Mouse (Mus musculus) cerebellum, adult 2 months (tissue): ENCODE measurements around the gene Il31ra.

Source experiments
- CTCF ChIP-seq: fragments of 200-500 bp; IDR thresholded peaks from 2 replicates; pipeline ENCODE4 v1.5.1; 2011; ENCODE audit warnings: low read depth, mild to moderate bottlenecking, control low read depth, low read length, moderate library complexity, borderline replicate concordance; ENCODE audit not compliant: insufficient read depth
- POLR2A ChIP-seq: fragments of 200-500 bp; IDR thresholded peaks from 2 replicates; pipeline ENCODE4 v1.6.1; 2011; ENCODE audit warnings: low read length, control low read depth, borderline replicate concordance; ENCODE audit not compliant: insufficient read depth

GRCm38 (mm10) chr13:112472401-112473023 lies 121.6 kb downstream of the Il31ra start:
- no peak for TF ChIP-seq POLR2A
- no peak for TF ChIP-seq CTCF
